Mouse (Mus musculus): ENCODE measurements around the gene Afg3l1. TPM values are rescaled to one million over a fixed set of nuclear protein-coding genes. Genes with fewer than 3 reads are reported as not detected.
"Not testable (repeated sequence)": the region's sequence is repeated elsewhere in the genome, so short reads cannot be mapped to it uniquely, and the experiment has no call there.

The Afg3l1 gene
- polyA plus RNA-seq (2014; fragmentation: Nextera tagmentation; extraction: Ambion mirVana), result 35.8 and 36.3 TPM in 2 replicates

DNA sequence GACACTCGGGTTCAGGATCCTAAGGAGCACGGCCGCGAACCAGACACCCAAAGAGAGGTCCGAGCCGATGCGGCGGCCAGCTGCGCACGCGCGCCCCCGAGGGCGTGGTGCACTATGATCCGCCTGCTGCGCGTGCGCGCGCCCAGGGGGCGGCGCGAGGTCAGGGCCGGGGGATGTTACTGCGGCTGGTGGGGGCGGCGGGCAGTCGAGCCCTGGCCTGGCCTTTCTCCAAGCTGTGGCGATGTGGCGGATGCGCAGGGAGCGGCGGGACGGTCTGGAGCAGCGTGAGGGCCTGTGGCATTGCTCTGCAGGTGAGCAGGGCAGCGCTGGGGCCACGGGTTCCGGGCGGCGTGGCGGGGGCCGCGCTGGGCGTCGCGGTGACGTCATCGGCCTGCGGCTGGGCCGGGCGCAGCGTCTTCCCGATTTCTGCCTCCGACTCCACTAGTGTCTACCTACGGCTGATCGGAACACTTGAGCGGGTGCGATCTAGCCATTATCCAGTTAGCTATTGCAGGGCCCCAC, at the start of gene Afg3l1:
Afg3l1 (plus strand) TSS at position 167 of the 522 bp plus-strand sequence.
- peak; percentile 90 for ATAC-seq (ENCODE audit: insufficient number of reproducible peaks, insufficient read depth, low FRiP score, low read depth)
- no peaks in the 10 kb centered on the region for H3K27me3 ChIP-seq (ENCODE audit: control insufficient read depth, insufficient read depth, low read length)
- H3K4me2 ChIP-seq (replicated peaks; ENCODE audit: low read depth, low read length), result peak within 1 kb of the TSS; percentile 88
- H3K4me3 ChIP-seq (ENCODE audit: low read depth, low read length), result peak within 1 kb of the TSS; percentile 79
- H3K9me3 ChIP-seq (ENCODE audit: control insufficient read depth, low read depth, low read length), result no peaks in the 10 kb centered on the region
- WGBS, result under 1% methylated on average over 58 of the region's 58 CpGs
- peaks cover 17% of the 10 kb centered on the region; the same call in 1 of the 2 replicates for H3K36me3 ChIP-seq (ENCODE audit: control insufficient read depth, insufficient read depth, low read length)
- peak within 1 kb of the TSS; percentile 63 for H3K9ac ChIP-seq (replicated peaks; ENCODE audit: low read depth, low read length)
- H3K4me1 ChIP-seq (ENCODE audit: control insufficient read depth, insufficient read depth, low read length), result peaks cover 5% of the 10 kb centered on the region; the same call in 1 of the 2 replicates
- H3K27ac ChIP-seq (ENCODE audit: low read length), result peak within 1 kb of the TSS; percentile 93

- no peak overlapping the region for H3K27ac ChIP-seq (ENCODE audit: low read length)
- no peak for ATAC-seq (ENCODE audit: insufficient number of reproducible peaks, insufficient read depth, low FRiP score, low read depth)
- no peak overlapping the region for H3K4me2 ChIP-seq (replicated peaks; ENCODE audit: low read depth, low read length)
- H3K9me3 ChIP-seq (ENCODE audit: control insufficient read depth, low read depth, low read length), result peaks cover 49% of the 10 kb centered on the region
- 97% methylated on average over 29 of the region's 29 CpGs for WGBS
- H3K4me1 ChIP-seq (ENCODE audit: control insufficient read depth, insufficient read depth, low read length), result no peaks in the 10 kb centered on the region
- H3K9ac ChIP-seq (replicated peaks; ENCODE audit: low read depth, low read length), result no peak overlapping the region
- H3K27me3 ChIP-seq (ENCODE audit: control insufficient read depth, insufficient read depth, low read length), result no peaks in the 10 kb centered on the region
- no peak overlapping the region for H3K4me3 ChIP-seq (ENCODE audit: low read depth, low read length)
- no peaks in the 10 kb centered on the region for H3K36me3 ChIP-seq (ENCODE audit: control insufficient read depth, insufficient read depth, low read length)
Observed at GRCm38 (mm10) chr8:123428343-123428893, 49.3 kb upstream of the Afg3l1 start.

DNA sequence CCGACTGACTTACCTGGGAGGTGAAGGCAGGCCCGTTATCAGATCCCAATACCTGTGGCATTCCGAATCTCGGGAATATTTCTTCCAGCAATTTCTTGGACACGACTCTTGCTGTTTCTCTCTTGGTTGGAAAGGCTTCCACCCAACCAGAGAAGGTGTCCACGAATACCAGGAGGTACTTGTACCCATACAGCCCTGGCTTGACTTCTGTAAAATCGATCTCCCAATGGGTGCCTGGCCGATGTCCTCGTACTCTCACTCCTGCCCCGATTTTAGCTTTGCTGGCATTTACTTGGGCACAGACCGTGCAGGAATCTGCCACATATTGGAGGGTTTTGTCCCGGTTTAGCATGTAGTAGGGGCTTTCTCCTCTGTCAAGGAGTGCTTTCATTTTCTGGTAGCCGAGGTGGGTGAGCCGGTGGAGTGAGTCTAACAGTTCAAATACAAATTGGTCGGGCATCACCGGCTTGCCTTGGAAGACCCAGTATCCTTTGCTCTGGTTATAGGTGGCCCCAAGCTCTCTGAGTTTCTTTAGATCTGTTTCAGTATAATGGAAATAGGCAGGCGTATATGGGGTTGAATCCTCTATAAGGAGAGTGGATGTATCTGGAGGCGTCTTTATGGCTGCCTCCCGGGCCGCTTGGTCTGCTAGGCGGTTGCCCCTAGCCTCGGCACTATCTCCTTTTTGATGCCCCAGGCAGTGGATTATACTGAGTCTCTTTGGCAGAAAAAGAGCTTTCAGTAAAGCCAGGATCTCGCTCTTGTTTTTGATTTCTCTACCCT, 48.6 kb upstream of the Afg3l1 start:
- no peaks in the 10 kb centered on the region for H3K36me3 ChIP-seq (ENCODE audit: control insufficient read depth, insufficient read depth, low read length)
- no peaks in the 10 kb centered on the region for H3K4me1 ChIP-seq (ENCODE audit: control insufficient read depth, insufficient read depth, low read length)
- H3K4me3 ChIP-seq (ENCODE audit: low read depth, low read length), result no peak overlapping the region
- H3K9me3 ChIP-seq (ENCODE audit: control insufficient read depth, low read depth, low read length), result peaks cover 49% of the 10 kb centered on the region
- H3K9ac ChIP-seq (replicated peaks; ENCODE audit: low read depth, low read length), result no peak overlapping the region
- 93% methylated on average over 23 of the region's 23 CpGs for WGBS
- no peak for ATAC-seq (ENCODE audit: insufficient number of reproducible peaks, insufficient read depth, low FRiP score, low read depth)
- H3K4me2 ChIP-seq (replicated peaks; ENCODE audit: low read depth, low read length), result no peak overlapping the region
- H3K27me3 ChIP-seq (ENCODE audit: control insufficient read depth, insufficient read depth, low read length), result no peaks in the 10 kb centered on the region
- no peak overlapping the region for H3K27ac ChIP-seq (ENCODE audit: low read length)

DNA sequence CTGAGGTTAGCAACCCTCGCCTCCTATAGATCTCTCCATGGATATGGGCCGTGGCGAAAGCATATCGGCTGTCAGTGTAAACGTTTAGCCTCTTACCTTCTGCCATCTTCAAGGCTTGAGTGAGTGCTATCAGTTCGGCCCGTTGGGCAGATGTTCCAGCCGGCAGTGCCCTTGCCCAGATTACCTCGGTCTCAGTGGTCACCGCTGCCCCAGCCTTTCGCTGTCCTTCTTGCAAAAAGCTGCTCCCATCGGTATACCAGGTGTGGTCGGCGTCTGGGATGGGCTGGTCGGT, 48.0 kb upstream of the Afg3l1 start:
- not testable (repeated sequence) for H3K4me3 ChIP-seq (ENCODE audit: low read depth, low read length); H3K4me1 ChIP-seq (ENCODE audit: control insufficient read depth, insufficient read depth, low read length); ATAC-seq (ENCODE audit: insufficient number of reproducible peaks, insufficient read depth, low FRiP score, low read depth); H3K9ac ChIP-seq (replicated peaks; ENCODE audit: low read depth, low read length); H3K27me3 ChIP-seq (ENCODE audit: control insufficient read depth, insufficient read depth, low read length); H3K27ac ChIP-seq (ENCODE audit: low read length); H3K4me2 ChIP-seq (replicated peaks; ENCODE audit: low read depth, low read length); H3K36me3 ChIP-seq (ENCODE audit: control insufficient read depth, insufficient read depth, low read length)
- H3K9me3 ChIP-seq (ENCODE audit: control insufficient read depth, low read depth, low read length), result peaks cover 53% of the 10 kb centered on the region
- 97% methylated on average over 13 of the region's 15 CpGs for WGBS

- not testable (repeated sequence) for ATAC-seq (ENCODE audit: insufficient number of reproducible peaks, insufficient read depth, low FRiP score, low read depth); H3K36me3 ChIP-seq (ENCODE audit: control insufficient read depth, insufficient read depth, low read length); H3K27me3 ChIP-seq (ENCODE audit: control insufficient read depth, insufficient read depth, low read length); H3K4me1 ChIP-seq (ENCODE audit: control insufficient read depth, insufficient read depth, low read length); H3K4me3 ChIP-seq (ENCODE audit: low read depth, low read length); H3K4me2 ChIP-seq (replicated peaks; ENCODE audit: low read depth, low read length); H3K9ac ChIP-seq (replicated peaks; ENCODE audit: low read depth, low read length); H3K27ac ChIP-seq (ENCODE audit: low read length)
- peaks cover 53% of the 10 kb centered on the region for H3K9me3 ChIP-seq (ENCODE audit: control insufficient read depth, low read depth, low read length)
- 95% methylated on average over 8 of the region's 8 CpGs for WGBS
Observed at GRCm38 (mm10) chr8:123430936-123431335, 46.8 kb upstream of the Afg3l1 start.

GRCm38 (mm10) chr8:123431616-123432365, 45.9 kb upstream of the Afg3l1 start:
- Histone ChIP-seq H3K9ac (replicated peaks; ENCODE audit: low read depth, low read length) (no peak overlapping the region), H3K27me3 (ENCODE audit: control insufficient read depth, insufficient read depth, low read length) (no peaks in the 10 kb centered on the region), H3K36me3 (ENCODE audit: control insufficient read depth, insufficient read depth, low read length) (no peaks in the 10 kb centered on the region), H3K4me2 (replicated peaks; ENCODE audit: low read depth, low read length) (no peak overlapping the region), H3K9me3 (ENCODE audit: control insufficient read depth, low read depth, low read length) (peaks cover 47% of the 10 kb centered on the region), H3K4me3 (ENCODE audit: low read depth, low read length) (no peak overlapping the region), H3K27ac (ENCODE audit: low read length) (no peak overlapping the region), H3K4me1 (ENCODE audit: control insufficient read depth, insufficient read depth, low read length) (no peaks in the 10 kb centered on the region)
- WGBS, result 94% methylated on average over 25 of the region's 25 CpGs
- ATAC-seq (ENCODE audit: insufficient number of reproducible peaks, insufficient read depth, low FRiP score, low read depth), result no peak

- H3K4me2 ChIP-seq (replicated peaks; ENCODE audit: low read depth, low read length), result no peak overlapping the region
- no peak for ATAC-seq (ENCODE audit: insufficient number of reproducible peaks, insufficient read depth, low FRiP score, low read depth)
- H3K27ac ChIP-seq (ENCODE audit: low read length), result no peak overlapping the region
- H3K36me3 ChIP-seq (ENCODE audit: control insufficient read depth, insufficient read depth, low read length), result no peaks in the 10 kb centered on the region
- no peak overlapping the region for H3K4me3 ChIP-seq (ENCODE audit: low read depth, low read length)
- no peak overlapping the region for H3K9ac ChIP-seq (replicated peaks; ENCODE audit: low read depth, low read length)
- WGBS, result 95% methylated on average over 16 of the region's 16 CpGs
- H3K27me3 ChIP-seq (ENCODE audit: control insufficient read depth, insufficient read depth, low read length), result no peaks in the 10 kb centered on the region
- peaks cover 41% of the 10 kb centered on the region for H3K9me3 ChIP-seq (ENCODE audit: control insufficient read depth, low read depth, low read length)
- no peaks in the 10 kb centered on the region for H3K4me1 ChIP-seq (ENCODE audit: control insufficient read depth, insufficient read depth, low read length)
Observed at GRCm38 (mm10) chr8:123432381-123432780, 45.3 kb upstream of the Afg3l1 start.

GRCm38 (mm10) chr8:123433241-123433974, 44.3 kb upstream of the Afg3l1 start:
- 98% methylated on average over 42 of the region's 47 CpGs for WGBS
- H3K4me2 ChIP-seq (replicated peaks; ENCODE audit: low read depth, low read length); H3K27me3 ChIP-seq (ENCODE audit: control insufficient read depth, insufficient read depth, low read length); H3K4me3 ChIP-seq (ENCODE audit: low read depth, low read length); H3K9ac ChIP-seq (replicated peaks; ENCODE audit: low read depth, low read length); H3K4me1 ChIP-seq (ENCODE audit: control insufficient read depth, insufficient read depth, low read length); H3K36me3 ChIP-seq (ENCODE audit: control insufficient read depth, insufficient read depth, low read length); ATAC-seq (ENCODE audit: insufficient number of reproducible peaks, insufficient read depth, low FRiP score, low read depth); H3K27ac ChIP-seq (ENCODE audit: low read length): not testable (repeated sequence)
- H3K9me3 ChIP-seq (ENCODE audit: control insufficient read depth, low read depth, low read length), result peaks cover 30% of the 10 kb centered on the region

All from stomach, embryonic 14.5 days (tissue).